Comparison of ENCODE assay signal across 44 mouse cellular contexts in the genomic region with DNA sequence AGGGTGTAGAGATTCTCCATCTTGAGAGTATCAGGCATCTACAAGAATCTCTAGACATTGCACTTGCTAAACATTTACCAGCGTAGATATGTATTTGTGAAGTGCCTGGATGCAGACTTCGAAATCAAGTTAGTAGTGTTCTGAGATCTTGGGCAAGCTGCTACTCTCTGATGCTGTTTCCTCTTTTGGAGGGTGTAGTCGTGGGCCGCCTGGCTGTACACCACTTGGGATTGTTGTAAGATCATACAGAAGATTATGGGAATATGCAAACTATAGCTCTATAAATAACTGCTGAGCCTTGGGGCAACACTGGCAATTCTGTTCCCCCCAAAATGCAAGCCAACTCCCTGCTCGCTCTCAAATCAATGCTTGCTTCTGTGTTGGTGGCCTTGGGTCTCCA. TPM values are rescaled to one million over a fixed set of nuclear protein-coding genes. Genes with fewer than 3 reads are reported as not detected.
"Had no signal": no experiment of that assay in that cellular context is flagged by ENCODE, and none has a peak within 500 bp of the region (broad histone marks: within the 10 kb centered on the region; RNA-seq: fewer than 3 reads in every experiment).

No protein-coding gene starts in this region.

- ATAC-seq: liver, embryonic 12.5 days; liver, postnatal 0 days; lung, postnatal 0 days; midbrain, embryonic 13.5 days; midbrain, embryonic 15.5 days; midbrain, embryonic 16.5 days had no signal

- H3K36me3 ChIP-seq: limb, embryonic 10.5 days; limb, embryonic 12.5 days; limb, embryonic 13.5 days; limb, embryonic 15.5 days; liver, embryonic 12.5 days; liver, embryonic 13.5 days; liver, embryonic 15.5 days; lung, embryonic 15.5 days; midbrain, embryonic 10.5 days; midbrain, embryonic 12.5 days; midbrain, embryonic 13.5 days; midbrain, embryonic 15.5 days had no signal

- H3K27me3 ChIP-seq: limb, embryonic 12.5 days; limb, embryonic 13.5 days; limb, embryonic 15.5 days; liver, embryonic 13.5 days; liver, embryonic 15.5 days; lung, embryonic 15.5 days; midbrain, embryonic 12.5 days; midbrain, embryonic 13.5 days; midbrain, embryonic 15.5 days had no signal

- H3K4me3 ChIP-seq: limb, embryonic 10.5 days; limb, embryonic 12.5 days; limb, embryonic 13.5 days; limb, embryonic 15.5 days; liver, embryonic 12.5 days; liver, embryonic 13.5 days; liver, embryonic 15.5 days; lung, embryonic 15.5 days; megakaryocyte, embryonic 14.5 days; midbrain, embryonic 10.5 days; midbrain, embryonic 12.5 days; midbrain, embryonic 13.5 days; midbrain, embryonic 15.5 days; myocyte had no signal

- H3K27ac ChIP-seq: limb, embryonic 10.5 days; limb, embryonic 12.5 days; limb, embryonic 13.5 days; limb, embryonic 15.5 days; liver, embryonic 12.5 days; liver, embryonic 13.5 days; liver, embryonic 14.5 days; liver, embryonic 15.5 days; lung, embryonic 15.5 days; macrophage; midbrain, embryonic 10.5 days; midbrain, embryonic 12.5 days; midbrain, embryonic 13.5 days; midbrain, embryonic 15.5 days had no signal

- H3K4me1 ChIP-seq: limb, embryonic 10.5 days; limb, embryonic 12.5 days; limb, embryonic 13.5 days; limb, embryonic 15.5 days; liver, embryonic 12.5 days; liver, embryonic 13.5 days; liver, embryonic 15.5 days; lung, embryonic 15.5 days; midbrain, embryonic 10.5 days; midbrain, embryonic 12.5 days; midbrain, embryonic 13.5 days; midbrain, embryonic 15.5 days had no signal

- DNase-seq: left cerebral cortex, postnatal 4 days; liver; liver, embryonic 13.5 days; liver, postnatal 0 days; lung, adult 18-20 months; lung, adult 2 months; lung, embryonic 14.5 days; lung, postnatal 10 days; lung, postnatal 14 days; lung, postnatal 36 days; lung, postnatal 4 days; midbrain, embryonic 14.5 days had no signal

RNA-seq across cellular contexts. Expression of a gene that starts 3.0 kb away (rescaled TPM):
- total RNA-seq: left cerebral cortex, postnatal 10 days; left cerebral cortex, postnatal 25 days; left cerebral cortex, postnatal 4 days; liver, adult 2 months; megakaryocyte progenitor cell, adult 5-6 weeks; megakaryocyte, adult 5-6 weeks; megakaryocyte-erythroid progenitor cell, adult 5-6 weeks; midbrain, postnatal 0 days; monocyte, adult 5-6 weeks had no signal
- polyA plus RNA-seq: limb, embryonic 10.5 days; limb, embryonic 11.5 days; limb, embryonic 12.5 days; limb, embryonic 13.5 days; limb, embryonic 14.5 days; limb, embryonic 15.5 days; liver, adult 2 months; liver, embryonic 11.5 days; liver, embryonic 12.5 days; liver, embryonic 13.5 days; liver, embryonic 14.5 days; liver, embryonic 15.5 days; liver, embryonic 16.5 days; liver, postnatal 0 days; lung, adult 2 months; lung, embryonic 14.5 days; lung, embryonic 15.5 days; lung, embryonic 16.5 days; lung, postnatal 0 days; macrophage; midbrain, embryonic 10.5 days; midbrain, embryonic 11.5 days; midbrain, embryonic 12.5 days; midbrain, embryonic 13.5 days; midbrain, embryonic 14.5 days; midbrain, embryonic 15.5 days; midbrain, embryonic 16.5 days; midbrain, postnatal 0 days; myocyte; neural tube, embryonic 11.5 days had no signal

RNA-seq across cellular contexts. Expression of a gene that starts 39.3 kb away (rescaled TPM):
- total RNA-seq: liver, adult 2 months; megakaryocyte progenitor cell, adult 5-6 weeks; megakaryocyte, adult 5-6 weeks; megakaryocyte-erythroid progenitor cell, adult 5-6 weeks; monocyte, adult 5-6 weeks had no signal
- polyA plus RNA-seq: limb, embryonic 10.5 days; limb, embryonic 11.5 days; limb, embryonic 12.5 days; liver, adult 2 months; liver, embryonic 11.5 days; liver, embryonic 12.5 days; liver, embryonic 13.5 days; liver, embryonic 14.5 days; liver, embryonic 15.5 days; liver, embryonic 16.5 days; liver, postnatal 0 days; macrophage; midbrain, embryonic 11.5 days; myocyte had no signal
